Comparison of ENCODE assay signal across 8 mouse cellular contexts in genomic region chr4:139129806-139130700, GRCm38 (mm10). TPM values are rescaled to one million over a fixed set of nuclear protein-coding genes. Genes with fewer than 3 reads are reported as not detected.
DNase-seq lines count a peak whose midpoint lies in the region; ATAC-seq lines count a peak whose summit lies in the region.

No protein-coding gene starts in this region.

- peak overlapping the region; percentile 90 for H3K4me3 ChIP-seq in erythroblast, embryonic 14.5 days (replicated peaks)
- H3K4me3 ChIP-seq in hindbrain, embryonic 11.5 days (ENCODE audit: low read depth, low read length): peak overlapping the region; percentile 97
- H3K4me3 ChIP-seq in limb, embryonic 11.5 days (ENCODE audit: low read depth, low read length): peak overlapping the region; percentile 90
- peak overlapping the region; percentile 95 for H3K4me3 ChIP-seq in midbrain, embryonic 11.5 days (ENCODE audit: low read depth, low read length)

- peak overlapping the region; percentile 86 for H3K27ac ChIP-seq in hindbrain, embryonic 11.5 days (ENCODE audit: low read depth, low read length)
- H3K27ac ChIP-seq in limb, embryonic 11.5 days (replicated peaks; ENCODE audit: low read depth, low read length): peak overlapping the region; percentile 16
- peak overlapping the region; percentile 82 for H3K27ac ChIP-seq in midbrain, embryonic 11.5 days (ENCODE audit: low read depth, low read length)

- no peaks in the 10 kb centered on the region for H3K27me3 ChIP-seq in erythroblast, embryonic 14.5 days (ENCODE audit: control insufficient read depth)
- H3K27me3 ChIP-seq in hindbrain, embryonic 11.5 days (ENCODE audit: control insufficient read depth, insufficient read depth, low read length): no peaks in the 10 kb centered on the region
- H3K27me3 ChIP-seq in limb, embryonic 11.5 days (ENCODE audit: control insufficient read depth, insufficient read depth, low read length): no peaks in the 10 kb centered on the region
- no peaks in the 10 kb centered on the region for H3K27me3 ChIP-seq in midbrain, embryonic 11.5 days (ENCODE audit: control insufficient read depth, insufficient read depth, low read length)

- peaks cover 7% of the 10 kb centered on the region for H3K9me3 ChIP-seq in erythroblast, embryonic 14.5 days (ENCODE audit: control insufficient read depth, low read length)
- H3K9me3 ChIP-seq in hindbrain, embryonic 11.5 days (ENCODE audit: control insufficient read depth, low read length): no peaks in the 10 kb centered on the region
- peaks cover 3% of the 10 kb centered on the region; the same call in 1 of the 2 replicates for H3K9me3 ChIP-seq in limb, embryonic 11.5 days (ENCODE audit: control insufficient read depth, low read length)
- H3K9me3 ChIP-seq in midbrain, embryonic 11.5 days (ENCODE audit: control insufficient read depth, low read length): no peaks in the 10 kb centered on the region

- H3K4me1 ChIP-seq in erythroblast, embryonic 14.5 days (ENCODE audit: control insufficient read depth): peaks cover 41% of the 10 kb centered on the region
- H3K4me1 ChIP-seq in hindbrain, embryonic 11.5 days (replicated peaks; ENCODE audit: control insufficient read depth, insufficient read depth, low read length): 0 out of 2 replicates have a peak, but pooled peaks cover 2% of the 10 kb centered on the region
- H3K4me1 ChIP-seq in limb, embryonic 11.5 days (ENCODE audit: control insufficient read depth, insufficient read depth, low read length): peaks cover 7% of the 10 kb centered on the region
- H3K4me1 ChIP-seq in midbrain, embryonic 11.5 days (ENCODE audit: control insufficient read depth, insufficient read depth, low read length): peaks cover 6% of the 10 kb centered on the region

- ATAC-seq in hindbrain, embryonic 11.5 days (ENCODE audit: low FRiP score): peak; percentile 58
- no peak for ATAC-seq in limb, embryonic 11.5 days (ENCODE audit: insufficient number of reproducible peaks, low FRiP score, low TSS enrichment, low read depth)
- ATAC-seq in midbrain, embryonic 11.5 days (ENCODE audit: low FRiP score): peak; percentile 28

- DNase-seq in lung, adult 18-20 months: peak; percentile 23 to 45
- no peak for DNase-seq in lung, postnatal 25 days (ENCODE audit: low spot score)
- DNase-seq in ZHBTc4 (ENCODE audit: low read depth, low spot score): peak; percentile 55
- DNase-seq in hindbrain, embryonic 11.5 days (ENCODE audit: low spot score): peak; percentile 57
- DNase-seq in limb, embryonic 11.5 days (ENCODE audit: low spot score): peak; percentile 57
- DNase-seq in midbrain, embryonic 11.5 days (ENCODE audit: low spot score, missing footprints): peak; percentile 92
- DNase-seq in thymus, postnatal 4 days: peak; percentile 58

- H3K4me2 ChIP-seq in hindbrain, embryonic 11.5 days (replicated peaks; ENCODE audit: low read depth, low read length): peak overlapping the region; percentile 69
- peak overlapping the region; percentile 84 for H3K4me2 ChIP-seq in limb, embryonic 11.5 days (ENCODE audit: low read depth, severe bottlenecking)
- peak overlapping the region; percentile 96 for H3K4me2 ChIP-seq in midbrain, embryonic 11.5 days

- peaks cover 15% of the 10 kb centered on the region for H3K36me3 ChIP-seq in erythroblast, embryonic 14.5 days (ENCODE audit: control insufficient read depth)
- H3K36me3 ChIP-seq in hindbrain, embryonic 11.5 days (ENCODE audit: control insufficient read depth, insufficient read depth, low read length): no peaks in the 10 kb centered on the region
- H3K36me3 ChIP-seq in limb, embryonic 11.5 days (ENCODE audit: control insufficient read depth, insufficient read depth, low read length): no peaks in the 10 kb centered on the region
- H3K36me3 ChIP-seq in midbrain, embryonic 11.5 days (ENCODE audit: control insufficient read depth, insufficient read depth, low read length): no peaks in the 10 kb centered on the region

- 3% methylated on average over 57 of the region's 57 CpGs for WGBS in hindbrain, embryonic 11.5 days
- WGBS in limb, embryonic 11.5 days: 3% methylated on average over 52 of the region's 57 CpGs
- WGBS in midbrain, embryonic 11.5 days: 3% methylated on average over 54 of the region's 57 CpGs

- H3K9ac ChIP-seq in hindbrain, embryonic 11.5 days (ENCODE audit: low read depth, low read length): peak overlapping the region; percentile 91
- peak overlapping the region; percentile 84 for H3K9ac ChIP-seq in limb, embryonic 11.5 days (ENCODE audit: low read length)
- peak overlapping the region; percentile 90 for H3K9ac ChIP-seq in midbrain, embryonic 11.5 days (ENCODE audit: low read length)

RNA-seq across cellular contexts. Expression of gene Minos1, which starts 0.9 kb away (rescaled TPM):
- polyA plus RNA-seq in erythroblast, embryonic 14.5 days (2012): 3.1 and 4.0 TPM in 2 replicates
- polyA plus RNA-seq in hindbrain, embryonic 11.5 days (2014; fragmentation: Nextera tagmentation; extraction: Ambion mirVana): 399 TPM in 2 replicates
- polyA plus RNA-seq in limb, embryonic 11.5 days (2014; fragmentation: Nextera tagmentation; extraction: Ambion mirVana): 404 and 456 TPM in 2 replicates
- 421 and 426 TPM in 2 replicates for polyA plus RNA-seq in midbrain, embryonic 11.5 days (2014; fragmentation: Nextera tagmentation; extraction: Ambion mirVana)

RNA-seq across cellular contexts. Expression of gene Nbl1, which starts 37.3 kb away (rescaled TPM):
- polyA plus RNA-seq in erythroblast, embryonic 14.5 days (2012): 0.03 TPM in 1 of 2 replicates, not detected in the other
- polyA plus RNA-seq in hindbrain, embryonic 11.5 days (2014; fragmentation: Nextera tagmentation; extraction: Ambion mirVana): 17.2 and 19.6 TPM in 2 replicates
- polyA plus RNA-seq in limb, embryonic 11.5 days (2014; fragmentation: Nextera tagmentation; extraction: Ambion mirVana): 51.8 and 53.8 TPM in 2 replicates
- 12.7 and 13.6 TPM in 2 replicates for polyA plus RNA-seq in midbrain, embryonic 11.5 days (2014; fragmentation: Nextera tagmentation; extraction: Ambion mirVana)

RNA-seq across cellular contexts. Expression of gene Htr6, which starts 54.7 kb away (rescaled TPM):
- polyA plus RNA-seq in erythroblast, embryonic 14.5 days (2012): not detected in 2 replicates
- not detected in 2 replicates for polyA plus RNA-seq in hindbrain, embryonic 11.5 days (2014; fragmentation: Nextera tagmentation; extraction: Ambion mirVana)
- 0.07 and 0.11 TPM in 2 replicates for polyA plus RNA-seq in limb, embryonic 11.5 days (2014; fragmentation: Nextera tagmentation; extraction: Ambion mirVana)
- not detected in 2 replicates for polyA plus RNA-seq in midbrain, embryonic 11.5 days (2014; fragmentation: Nextera tagmentation; extraction: Ambion mirVana)

Comparison
In these comparisons a context has a peak if more than half of its experiments do, and no peak if none do; other contexts are left out.
1. H3K27ac ChIP-seq: peak in every context shown above with its lines; median percentile 86 in hindbrain, embryonic 11.5 days; 82 in midbrain, embryonic 11.5 days; 16 in limb, embryonic 11.5 days.
2. RNA of gene Minos1, which starts 0.9 kb away (polyA plus RNA-seq): 404 to 456 TPM in limb, embryonic 11.5 days, 421 to 426 TPM in midbrain, embryonic 11.5 days and 399 TPM in hindbrain, embryonic 11.5 days; 3.1 to 4.0 TPM in erythroblast, embryonic 14.5 days; every median in the first group is over 10 times any median in the second.
3. RNA of gene Nbl1, which starts 37.3 kb away (polyA plus RNA-seq): 51.8 to 53.8 TPM in limb, embryonic 11.5 days, 17.2 to 19.6 TPM in hindbrain, embryonic 11.5 days and 12.7 to 13.6 TPM in midbrain, embryonic 11.5 days; 0.03 TPM in erythroblast, embryonic 14.5 days; every median in the first group is over 10 times any median in the second.
4. Peak in every context shown above with its lines, with median percentiles within 50 percentile points of each other: H3K4me3 ChIP-seq, H3K4me2 ChIP-seq and H3K9ac ChIP-seq.